Mouse (Mus musculus) lung, postnatal 0 days (tissue): ENCODE data around the gene Cited4.

ENCODE experiments used
- CTCF ChIP-seq: IDR thresholded peaks from 2 replicates; pipeline ENCODE4 v1.5.1; 2016; ENCODE audit warnings: antibody characterized with exemption, mild to moderate bottlenecking
- EP300 ChIP-seq: IDR thresholded peaks from 2 replicates; pipeline ENCODE4 v1.6.1; 2016; ENCODE audit warnings: antibody characterized with exemption, mild to moderate bottlenecking, control low read depth

DNA sequence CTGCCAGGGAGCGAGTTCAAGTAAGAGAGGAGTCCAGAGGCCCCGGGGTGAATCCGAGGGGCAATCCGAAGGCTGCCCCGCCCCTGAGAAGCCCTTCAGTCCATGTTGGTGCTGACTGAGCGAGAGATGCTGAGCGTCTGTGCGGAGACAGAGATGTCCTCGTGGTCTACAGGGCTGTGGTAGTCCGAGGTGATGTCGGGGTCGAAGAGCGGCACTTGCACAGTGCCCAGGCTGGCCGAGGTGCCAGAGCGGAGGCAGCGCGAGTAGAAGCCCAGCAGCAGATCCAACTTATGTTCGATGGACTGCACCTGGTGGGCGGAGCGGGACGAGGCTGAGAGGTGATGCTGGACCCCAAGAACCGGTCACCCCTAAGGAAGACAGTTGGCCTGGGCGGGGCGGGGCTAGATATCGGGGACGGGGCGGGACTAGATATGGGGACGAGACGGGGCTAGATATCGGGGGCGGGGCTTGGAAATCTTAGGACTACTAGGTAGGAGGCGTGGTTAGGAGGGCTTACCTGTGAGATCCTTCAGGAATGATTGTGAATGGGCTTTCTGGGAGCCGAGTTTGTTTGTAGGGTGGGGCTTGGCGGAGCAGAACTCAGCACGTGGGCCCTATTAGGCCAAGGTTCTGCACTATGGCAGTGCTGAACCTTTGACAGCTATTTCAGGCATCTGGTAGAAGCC is 31.6 kb downstream of the Cited4 start:
- TF ChIP-seq CTCF (no peak), EP300 (no peak)
